Mouse (Mus musculus): ENCODE data around the gene AC124108.1. TPM values are rescaled to one million over a fixed set of nuclear protein-coding genes. Genes with fewer than 3 reads are reported as not detected.
"Not testable (repeated sequence)": the region's sequence is repeated elsewhere in the genome, so short reads cannot be mapped to it uniquely, and the experiment has no call there.

Gene AC124108.1
- polyA plus RNA-seq, 1 experiment from 2014 or later: 0.35 TPM

DNA sequence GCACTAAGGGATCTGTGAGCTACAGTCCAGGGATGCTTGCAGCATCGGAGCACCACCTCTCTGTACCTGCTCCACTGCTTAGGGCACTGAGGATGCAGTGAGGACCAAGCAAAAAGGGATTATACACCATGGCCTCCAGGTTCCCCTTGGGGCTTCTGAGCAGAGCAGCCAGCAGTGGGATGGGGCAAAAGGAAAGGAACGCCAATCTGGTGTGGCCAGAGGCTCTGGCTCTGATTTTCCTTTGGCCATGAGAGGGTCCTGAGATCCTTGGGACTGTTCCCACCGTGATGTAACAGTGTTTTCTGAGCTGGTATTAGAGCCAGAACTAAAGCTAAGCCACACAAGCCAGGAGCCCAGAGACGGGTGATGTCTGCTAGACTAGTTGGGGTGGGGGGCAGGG is 31.6 kb upstream of the AC124108.1 start:
- Histone ChIP-seq H3K4me1 (ENCODE audit: control insufficient read depth, insufficient read depth, low read length) (peaks cover 14% of the 10 kb centered on the region), H3K36me3 (ENCODE audit: control insufficient read depth, insufficient read depth, low read length) (no peaks in the 10 kb centered on the region), H3K4me3 (replicated peaks; ENCODE audit: low read length) (no peak overlapping the region), H3K27me3 (ENCODE audit: control insufficient read depth, insufficient read depth, low read length) (peaks cover 14% of the 10 kb centered on the region; the same call in 1 of the 2 replicates), H3K27ac (ENCODE audit: low read length) (no peak overlapping the region), H3K9ac (ENCODE audit: low read length) (no peak overlapping the region), H3K9me3 (replicated peaks; ENCODE audit: control insufficient read depth, low read length) (no peaks in the 10 kb centered on the region), H3K4me2 (ENCODE audit: low read depth, low read length) (no peak overlapping the region)
- WGBS: 59% methylated on average over 4 of the region's 4 CpGs
- ATAC-seq (ENCODE audit: insufficient read depth, low FRiP score): no peak

- H3K9me3 ChIP-seq (replicated peaks; ENCODE audit: control insufficient read depth, low read length): no peaks in the 10 kb centered on the region
- no peak overlapping the region for H3K4me3 ChIP-seq (replicated peaks; ENCODE audit: low read length)
- H3K27me3 ChIP-seq (ENCODE audit: control insufficient read depth, insufficient read depth, low read length): peaks cover 14% of the 10 kb centered on the region; the same call in 1 of the 2 replicates
- no peak overlapping the region for H3K4me2 ChIP-seq (ENCODE audit: low read depth, low read length)
- H3K4me1 ChIP-seq (ENCODE audit: control insufficient read depth, insufficient read depth, low read length): peaks cover 14% of the 10 kb centered on the region
- 61% methylated on average over 7 of the region's 7 CpGs for WGBS
- no peak for ATAC-seq (ENCODE audit: insufficient read depth, low FRiP score)
- 0 out of 2 replicates have a peak overlapping the region, but pooled peaks have one; percentile 27 for H3K27ac ChIP-seq (ENCODE audit: low read length)
- H3K9ac ChIP-seq (ENCODE audit: low read length): no peak overlapping the region
- no peaks in the 10 kb centered on the region for H3K36me3 ChIP-seq (ENCODE audit: control insufficient read depth, insufficient read depth, low read length)
Measured at GRCm38 (mm10) chr1:132161211-132161880, 29.9 kb upstream of the AC124108.1 start.

DNA sequence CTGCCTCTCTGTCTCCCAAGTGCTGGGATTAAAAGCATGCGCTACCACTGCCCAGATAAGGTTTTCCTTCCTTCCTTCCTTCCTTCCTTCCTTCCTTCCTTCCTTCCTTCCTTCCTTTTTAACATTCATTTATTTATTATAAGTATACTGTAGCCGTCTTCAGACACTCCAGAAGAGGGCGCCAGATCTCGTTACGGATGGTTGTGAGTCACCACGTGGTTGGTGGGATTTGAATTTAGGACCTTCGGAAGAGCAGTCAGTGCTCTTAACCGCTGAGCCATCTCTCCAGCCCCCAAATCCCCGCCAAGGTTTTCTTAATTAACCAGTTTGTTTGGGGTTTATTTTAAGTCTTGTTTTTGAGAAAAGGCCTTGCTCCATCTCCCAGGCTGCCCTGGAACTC is 28.6 kb upstream of the AC124108.1 start:
- peaks cover 14% of the 10 kb centered on the region; the same call in 1 of the 2 replicates for H3K27me3 ChIP-seq (ENCODE audit: control insufficient read depth, insufficient read depth, low read length)
- H3K36me3 ChIP-seq (ENCODE audit: control insufficient read depth, insufficient read depth, low read length); H3K4me2 ChIP-seq (ENCODE audit: low read depth, low read length); H3K27ac ChIP-seq (ENCODE audit: low read length); H3K9me3 ChIP-seq (replicated peaks; ENCODE audit: control insufficient read depth, low read length); H3K9ac ChIP-seq (ENCODE audit: low read length); H3K4me3 ChIP-seq (replicated peaks; ENCODE audit: low read length); ATAC-seq (ENCODE audit: insufficient read depth, low FRiP score): not testable (repeated sequence)
- peaks cover 13% of the 10 kb centered on the region for H3K4me1 ChIP-seq (ENCODE audit: control insufficient read depth, insufficient read depth, low read length)
- WGBS: 56% methylated on average over 9 of the region's 9 CpGs

DNA sequence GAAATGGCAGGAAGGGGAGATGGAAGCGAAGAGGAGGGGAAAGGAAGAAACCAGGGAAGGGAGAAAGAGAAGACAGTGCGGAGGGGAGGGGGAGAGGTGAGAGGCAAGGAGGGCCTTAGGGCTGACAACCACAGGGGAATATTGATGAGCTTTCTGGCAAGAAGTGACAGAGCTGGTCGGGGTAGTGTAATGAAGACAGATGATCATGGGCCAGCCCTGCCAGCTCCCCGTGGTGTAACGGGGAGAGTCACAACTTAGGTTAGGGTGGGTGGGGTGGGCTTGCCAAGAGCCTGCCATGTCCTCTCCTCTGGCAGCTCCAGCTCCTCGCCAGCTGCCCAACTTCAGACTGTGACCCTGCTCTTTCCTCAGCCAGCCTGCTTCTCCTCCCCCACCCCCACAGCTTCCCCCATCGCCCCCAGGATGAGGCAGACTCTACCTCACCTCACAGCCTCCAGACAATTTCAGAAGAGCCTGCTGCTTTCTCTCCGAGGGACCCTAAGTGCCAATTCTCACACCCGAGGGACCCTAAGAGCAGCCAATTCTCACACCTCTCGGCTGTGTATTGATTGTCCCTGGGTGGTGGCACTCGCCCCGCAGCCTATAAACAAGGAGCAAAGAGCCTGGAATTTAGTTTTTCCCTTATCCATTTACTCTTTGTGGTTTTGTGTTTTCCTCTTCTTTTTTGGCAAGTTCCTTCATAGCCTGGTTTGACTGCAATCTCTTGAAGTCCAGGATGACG is 26.3 kb upstream of the AC124108.1 start:
- H3K4me3 ChIP-seq (replicated peaks; ENCODE audit: low read length): no peak overlapping the region
- H3K9ac ChIP-seq (ENCODE audit: low read length): no peak overlapping the region
- H3K36me3 ChIP-seq (ENCODE audit: control insufficient read depth, insufficient read depth, low read length): no peaks in the 10 kb centered on the region
- H3K9me3 ChIP-seq (replicated peaks; ENCODE audit: control insufficient read depth, low read length): no peaks in the 10 kb centered on the region
- no peaks in the 10 kb centered on the region for H3K27me3 ChIP-seq (ENCODE audit: control insufficient read depth, insufficient read depth, low read length)
- 22% methylated on average over 13 of the region's 13 CpGs for WGBS
- no peak overlapping the region for H3K27ac ChIP-seq (ENCODE audit: low read length)
- no peak overlapping the region for H3K4me2 ChIP-seq (ENCODE audit: low read depth, low read length)
- 0 out of 2 replicates have a peak, but pooled peaks cover 3% of the 10 kb centered on the region for H3K4me1 ChIP-seq (ENCODE audit: control insufficient read depth, insufficient read depth, low read length)
- ATAC-seq (ENCODE audit: insufficient read depth, low FRiP score): no peak

- Histone ChIP-seq H3K4me1 (ENCODE audit: control insufficient read depth, insufficient read depth, low read length) (0 out of 2 replicates have a peak, but pooled peaks cover 3% of the 10 kb centered on the region), H3K4me3 (replicated peaks; ENCODE audit: low read length) (no peak overlapping the region), H3K36me3 (ENCODE audit: control insufficient read depth, insufficient read depth, low read length) (no peaks in the 10 kb centered on the region), H3K27me3 (ENCODE audit: control insufficient read depth, insufficient read depth, low read length) (no peaks in the 10 kb centered on the region), H3K27ac (ENCODE audit: low read length) (no peak overlapping the region), H3K9me3 (replicated peaks; ENCODE audit: control insufficient read depth, low read length) (no peaks in the 10 kb centered on the region), H3K4me2 (ENCODE audit: low read depth, low read length) (no peak overlapping the region), H3K9ac (ENCODE audit: low read length) (no peak overlapping the region)
- ATAC-seq (ENCODE audit: insufficient read depth, low FRiP score): no peak
- WGBS: 57% methylated on average over 3 of the region's 3 CpGs
Measured at GRCm38 (mm10) chr1:132165859-132166258, 25.4 kb upstream of the AC124108.1 start.

DNA sequence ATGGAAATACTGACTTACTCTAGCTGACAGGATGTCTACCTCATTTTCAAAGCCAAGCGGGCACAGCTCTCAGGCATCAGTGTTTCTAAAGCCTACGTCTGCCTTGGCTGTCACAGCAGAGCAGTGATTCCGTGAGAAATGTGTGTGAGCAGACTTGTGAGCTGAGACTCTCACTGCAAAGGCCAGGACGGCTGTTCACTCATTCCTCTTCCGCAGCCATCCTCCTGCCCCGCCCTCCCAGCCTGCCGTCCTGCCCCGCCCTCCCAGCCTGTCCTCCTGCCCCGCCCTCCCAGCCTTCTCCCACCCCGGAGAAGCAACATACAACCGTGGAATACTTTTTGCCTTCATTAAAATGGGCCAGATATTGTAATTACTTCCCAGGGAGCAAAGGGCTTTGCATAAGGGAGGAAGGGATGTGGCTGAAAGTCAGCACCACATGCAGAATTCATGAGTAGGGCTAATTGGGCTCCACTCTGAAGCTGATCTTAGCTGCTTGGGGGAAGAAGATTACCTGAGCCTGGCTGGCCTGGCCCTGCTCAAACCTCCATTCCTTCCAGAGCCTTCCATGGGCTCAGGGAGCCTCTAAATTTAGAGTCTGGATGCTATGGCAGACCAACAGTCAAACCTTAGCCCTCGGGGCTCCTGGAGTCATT is 23.0 kb upstream of the AC124108.1 start:
- Histone ChIP-seq H3K4me1 (ENCODE audit: control insufficient read depth, insufficient read depth, low read length) (0 out of 2 replicates have a peak, but pooled peaks cover 3% of the 10 kb centered on the region), H3K9me3 (replicated peaks; ENCODE audit: control insufficient read depth, low read length) (no peaks in the 10 kb centered on the region), H3K36me3 (ENCODE audit: control insufficient read depth, insufficient read depth, low read length) (no peaks in the 10 kb centered on the region), H3K4me3 (replicated peaks; ENCODE audit: low read length) (no peak overlapping the region), H3K27me3 (ENCODE audit: control insufficient read depth, insufficient read depth, low read length) (no peaks in the 10 kb centered on the region), H3K4me2 (ENCODE audit: low read depth, low read length) (peak overlapping the region; percentile 44), H3K27ac (ENCODE audit: low read length) (peak overlapping the region; percentile 24; the same call in 1 of the 2 replicates), H3K9ac (ENCODE audit: low read length) (peak overlapping the region; percentile 51; the same call in 1 of the 2 replicates)
- 9% methylated on average over 12 of the region's 12 CpGs for WGBS
- ATAC-seq (ENCODE audit: insufficient read depth, low FRiP score): peak; percentile 37; the same call in 1 of the 2 replicates

DNA sequence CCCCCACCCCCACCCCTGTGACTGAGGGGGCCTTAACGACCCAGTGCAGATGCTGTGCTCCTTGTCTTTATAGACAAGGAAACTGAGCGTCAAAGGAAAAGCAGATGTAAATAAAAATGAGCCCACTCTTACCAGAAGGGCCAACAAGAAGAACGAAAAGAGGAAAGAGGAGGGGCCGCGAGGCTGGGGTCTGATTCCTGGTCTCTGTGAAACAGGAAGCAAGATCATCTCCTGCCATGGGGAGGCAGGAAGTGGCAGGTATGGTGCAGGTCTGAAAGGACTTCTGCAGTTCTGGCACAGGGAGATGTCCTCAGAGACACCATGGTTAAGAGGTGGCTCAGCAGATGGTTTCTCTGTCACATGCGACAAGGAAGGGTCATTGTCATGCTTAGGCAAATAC is 20.6 kb upstream of the AC124108.1 start:
- H3K4me3 ChIP-seq (replicated peaks; ENCODE audit: low read length): no peak overlapping the region
- H3K27me3 ChIP-seq (ENCODE audit: control insufficient read depth, insufficient read depth, low read length): no peaks in the 10 kb centered on the region
- no peaks in the 10 kb centered on the region for H3K9me3 ChIP-seq (replicated peaks; ENCODE audit: control insufficient read depth, low read length)
- H3K36me3 ChIP-seq (ENCODE audit: control insufficient read depth, insufficient read depth, low read length): no peaks in the 10 kb centered on the region
- 46% methylated on average over 6 of the region's 6 CpGs for WGBS
- no peak overlapping the region for H3K4me2 ChIP-seq (ENCODE audit: low read depth, low read length)
- ATAC-seq (ENCODE audit: insufficient read depth, low FRiP score): no peak
- H3K9ac ChIP-seq (ENCODE audit: low read length): no peak overlapping the region
- no peak overlapping the region for H3K27ac ChIP-seq (ENCODE audit: low read length)
- 0 out of 2 replicates have a peak, but pooled peaks cover 3% of the 10 kb centered on the region for H3K4me1 ChIP-seq (ENCODE audit: control insufficient read depth, insufficient read depth, low read length)

DNA sequence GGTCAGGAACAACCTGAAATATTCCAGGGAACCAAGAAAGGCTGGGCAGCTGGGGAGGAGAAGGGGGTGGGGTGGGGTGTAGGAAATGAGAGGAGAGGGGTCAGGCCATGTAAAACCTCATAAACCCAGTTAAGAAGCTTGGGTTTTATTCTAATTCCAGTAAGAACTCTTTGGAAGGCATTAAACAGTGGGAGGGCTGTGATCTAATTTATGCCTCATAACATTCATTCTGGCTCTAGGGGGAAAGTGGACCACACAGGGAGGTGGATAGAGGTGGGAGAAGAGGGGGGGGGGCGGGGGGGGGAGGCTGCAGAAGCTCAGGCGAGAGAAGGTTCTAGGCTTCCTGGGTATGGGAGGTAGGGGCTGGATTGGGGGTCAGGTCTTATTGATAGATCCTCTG is 19.6 kb upstream of the AC124108.1 start:
- Histone ChIP-seq H3K27me3 (ENCODE audit: control insufficient read depth, insufficient read depth, low read length) (no peaks in the 10 kb centered on the region), H3K4me2 (ENCODE audit: low read depth, low read length) (no peak overlapping the region), H3K9ac (ENCODE audit: low read length) (no peak overlapping the region), H3K36me3 (ENCODE audit: control insufficient read depth, insufficient read depth, low read length) (no peaks in the 10 kb centered on the region), H3K9me3 (replicated peaks; ENCODE audit: control insufficient read depth, low read length) (no peaks in the 10 kb centered on the region), H3K27ac (ENCODE audit: low read length) (no peak overlapping the region), H3K4me3 (replicated peaks; ENCODE audit: low read length) (no peak overlapping the region), H3K4me1 (ENCODE audit: control insufficient read depth, insufficient read depth, low read length) (0 out of 2 replicates have a peak, but pooled peaks cover 3% of the 10 kb centered on the region)
- WGBS: 55% methylated on average over 1 of the region's 2 CpGs
- ATAC-seq (ENCODE audit: insufficient read depth, low FRiP score): no peak

- Histone ChIP-seq H3K27ac (ENCODE audit: low read length) (no peak overlapping the region), H3K36me3 (ENCODE audit: control insufficient read depth, insufficient read depth, low read length) (no peaks in the 10 kb centered on the region), H3K27me3 (ENCODE audit: control insufficient read depth, insufficient read depth, low read length) (peaks cover 43% of the 10 kb centered on the region), H3K9ac (ENCODE audit: low read length) (no peak overlapping the region), H3K4me1 (ENCODE audit: control insufficient read depth, insufficient read depth, low read length) (no peaks in the 10 kb centered on the region), H3K4me3 (replicated peaks; ENCODE audit: low read length) (no peak overlapping the region), H3K4me2 (ENCODE audit: low read depth, low read length) (no peak overlapping the region), H3K9me3 (replicated peaks; ENCODE audit: control insufficient read depth, low read length) (no peaks in the 10 kb centered on the region)
- 71% methylated on average over 4 of the region's 4 CpGs for WGBS
- ATAC-seq (ENCODE audit: insufficient read depth, low FRiP score): no peak
Measured at GRCm38 (mm10) chr1:132186303-132186702, 5.0 kb upstream of the AC124108.1 start.

Measured in stomach, embryonic 16.5 days (tissue).